Mouse (Mus musculus): ENCODE results near the gene Ggnbp2. TPM values are rescaled to one million over a fixed set of nuclear protein-coding genes. Genes with fewer than 3 reads are reported as not detected.

Ggnbp2 gene
- polyA plus RNA-seq, 2 experiments = 48.5 to 63.7 TPM

DNA sequence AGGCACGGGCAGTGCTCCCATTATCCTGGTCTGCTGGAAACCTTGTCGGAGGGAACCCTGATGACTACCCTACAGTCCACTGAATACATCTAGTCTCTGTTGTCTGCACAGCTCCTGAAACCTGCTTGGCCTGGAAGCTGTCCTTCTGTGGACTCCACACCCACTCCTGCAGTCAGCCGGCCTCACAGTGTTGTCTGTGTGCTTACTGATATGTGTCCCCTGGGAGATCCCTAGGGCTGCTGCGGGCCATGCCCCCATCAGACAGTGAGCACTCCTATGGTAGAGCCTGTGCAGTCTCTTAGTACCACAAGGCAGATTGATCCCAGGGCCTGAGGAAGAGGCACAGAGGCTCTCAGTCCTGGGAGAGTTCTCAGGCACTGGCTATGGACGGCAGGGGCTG is 48.1 kb downstream of the Ggnbp2 start:
- DNase-seq (ENCODE audit: low read depth in 3 of 3, low spot score in 3 of 3) = peak; percentile 69 to 73 (median 72)
- H3K27ac ChIP-seq = peak overlapping the region; percentile 99
- peak overlapping the region; percentile 96 for H3K9ac ChIP-seq (replicated peaks)
- H3K4me3 ChIP-seq (ENCODE audit: insufficient read depth in 1 of 2, low read depth in 2 of 2, low read length in 2 of 2) = peak overlapping the region; percentile 79 to 96
- H3K4me1 ChIP-seq (replicated peaks; ENCODE audit: control insufficient read depth in 2 of 2, insufficient read depth in 2 of 2, low read length in 1 of 2) = peaks cover 48 to 66% of the 10 kb centered on the region in 2 experiments
- TF ChIP-seq CTCF (IDR thresholded peaks at IDR 0.05; ENCODE audit: low read depth) = no peak
- peak; percentile 64 for TF ChIP-seq EP300 (IDR thresholded peaks at IDR 0.05; ENCODE audit: low read depth)
- 35% methylated on average over 5 of the region's 5 CpGs for WGBS (ENCODE audit: insufficient replicate concordance)
- H3K36me3 ChIP-seq (replicated peaks; ENCODE audit: control insufficient read depth, insufficient read depth, low read depth) = peaks cover 78% of the 10 kb centered on the region
- H3K27me3 ChIP-seq (ENCODE audit: control insufficient read depth, insufficient read depth, low read length) = no peaks in the 10 kb centered on the region
- H3K9me3 ChIP-seq (ENCODE audit: control insufficient read depth, low read length) = no peaks in the 10 kb centered on the region
- peak overlapping the region; percentile 96 for H3K4me2 ChIP-seq (ENCODE audit: low read depth)
- ATAC-seq (ENCODE audit: insufficient read depth) = peak; percentile 42

DNA sequence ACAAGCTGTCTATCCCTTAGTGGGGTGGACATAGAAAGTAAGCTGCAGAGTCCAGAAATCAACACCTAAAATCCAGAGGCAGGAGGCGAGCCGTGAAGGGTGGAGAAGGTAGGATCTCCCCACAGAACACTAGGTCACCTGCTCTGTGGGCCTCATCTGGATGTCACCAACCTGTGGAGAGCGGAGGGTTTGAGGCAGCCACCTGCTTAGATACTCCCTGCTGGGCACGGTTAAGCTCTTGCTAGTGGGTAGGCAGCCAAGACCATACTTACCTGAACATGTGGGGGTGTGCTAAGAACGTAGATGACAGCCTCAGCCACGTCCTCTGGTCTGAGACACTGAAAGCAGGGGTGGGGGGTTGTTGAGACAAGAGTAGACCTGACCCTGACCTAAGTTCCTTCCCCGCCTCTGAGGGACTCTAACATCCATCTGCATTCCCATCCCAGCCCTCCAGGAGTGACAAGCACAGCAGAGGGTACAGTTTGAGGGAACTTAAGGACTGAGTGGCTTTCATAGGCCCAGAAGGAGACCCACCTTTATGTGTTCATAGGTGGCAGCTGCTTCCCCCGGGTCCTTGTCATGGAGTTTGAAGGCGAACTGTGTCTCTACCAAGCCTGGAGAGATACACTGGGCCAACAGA is 49.4 kb downstream of the Ggnbp2 start:
- no peak for TF ChIP-seq CTCF (IDR thresholded peaks at IDR 0.05; ENCODE audit: low read depth)
- TF ChIP-seq EP300 (IDR thresholded peaks at IDR 0.05; ENCODE audit: low read depth) = no peak
- no peaks in the 10 kb centered on the region for H3K27me3 ChIP-seq (ENCODE audit: control insufficient read depth, insufficient read depth, low read length)
- H3K4me2 ChIP-seq (ENCODE audit: low read depth) = peak overlapping the region; percentile 96
- no peak for DNase-seq (ENCODE audit: low read depth in 3 of 3, low spot score in 3 of 3)
- ATAC-seq (ENCODE audit: insufficient read depth) = no peak
- WGBS (ENCODE audit: insufficient replicate concordance) = 79% methylated on average over 9 of the region's 9 CpGs
- H3K27ac ChIP-seq = peak overlapping the region; percentile 99
- H3K4me3 ChIP-seq (ENCODE audit: insufficient read depth in 1 of 2, low read depth in 2 of 2, low read length in 2 of 2) = peak overlapping the region; percentile 79 to 96
- H3K4me1 ChIP-seq (replicated peaks; ENCODE audit: control insufficient read depth in 2 of 2, insufficient read depth in 2 of 2, low read length in 1 of 2) = peaks cover 48 to 71% of the 10 kb centered on the region in 2 experiments
- H3K36me3 ChIP-seq (replicated peaks; ENCODE audit: control insufficient read depth, insufficient read depth, low read depth) = peaks cover 72% of the 10 kb centered on the region
- no peaks in the 10 kb centered on the region for H3K9me3 ChIP-seq (ENCODE audit: control insufficient read depth, low read length)
- peak overlapping the region; percentile 96 for H3K9ac ChIP-seq (replicated peaks)

DNA sequence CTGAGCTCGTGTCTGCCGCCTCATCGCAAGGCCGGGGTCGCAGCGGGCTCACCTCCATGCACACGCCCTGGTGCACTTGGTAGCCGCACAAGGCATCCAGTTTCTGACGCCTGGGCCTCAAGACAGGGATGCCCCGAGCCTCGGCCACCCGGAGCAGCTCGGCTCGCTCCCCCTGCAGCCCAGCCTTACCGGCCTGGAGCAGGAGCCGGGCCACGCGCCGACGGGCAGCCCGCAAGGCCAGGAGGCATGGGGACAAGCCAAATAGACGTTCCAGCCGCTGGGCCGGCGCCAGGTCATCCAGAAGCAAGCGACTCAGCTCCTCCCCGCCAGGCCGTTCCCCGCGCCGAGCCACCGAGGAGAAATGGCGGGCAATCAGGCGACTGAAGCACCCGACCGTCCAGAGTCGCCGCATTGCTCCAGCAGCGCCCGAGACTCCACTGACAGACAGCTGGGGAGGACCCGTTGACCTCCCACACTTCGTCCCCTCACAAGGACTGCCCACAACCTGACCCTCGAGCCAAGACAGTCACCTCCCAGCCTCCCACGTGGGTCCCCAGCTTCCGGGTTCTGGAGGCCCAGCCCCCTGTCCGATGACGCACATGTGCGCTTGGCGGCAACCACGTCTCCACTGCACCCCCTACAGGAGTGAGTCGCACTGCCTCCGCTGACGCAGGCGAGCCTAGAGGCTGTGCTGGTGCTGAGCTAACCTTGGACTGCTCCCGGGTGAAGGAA is 51.5 kb downstream of the Ggnbp2 start, which contains the start of gene Mrm1:
Mrm1 (minus strand) TSS at position 555 of the 732 bp plus-strand sequence.
- TF ChIP-seq EP300 (IDR thresholded peaks at IDR 0.05; ENCODE audit: low read depth) = peak; percentile 60; the same call in 1 of the 2 replicates
- peak; percentile 99 for TF ChIP-seq CTCF (IDR thresholded peaks at IDR 0.05; ENCODE audit: low read depth)
- no peaks in the 10 kb centered on the region for H3K27me3 ChIP-seq (ENCODE audit: control insufficient read depth, insufficient read depth, low read length)
- peak within 1 kb of the TSS; percentile 77 to 96 for H3K4me3 ChIP-seq (ENCODE audit: insufficient read depth in 1 of 2, low read depth in 2 of 2, low read length in 2 of 2)
- H3K9me3 ChIP-seq (ENCODE audit: control insufficient read depth, low read length) = no peaks in the 10 kb centered on the region
- H3K4me1 ChIP-seq (replicated peaks; ENCODE audit: control insufficient read depth in 2 of 2, insufficient read depth in 2 of 2, low read length in 1 of 2) = peaks cover 33 to 50% of the 10 kb centered on the region in 2 experiments
- H3K27ac ChIP-seq = peak within 1 kb of the TSS; percentile 99
- ATAC-seq (ENCODE audit: insufficient read depth) (peak; percentile 63), DNase-seq (ENCODE audit: low read depth in 3 of 3, low spot score in 3 of 3) (peak; percentile 90 to 91 (median 91))
- peak within 1 kb of the TSS; percentile 96 for H3K9ac ChIP-seq (replicated peaks)
- under 1% methylated on average over 55 of the region's 55 CpGs for WGBS (ENCODE audit: insufficient replicate concordance)
- H3K4me2 ChIP-seq (ENCODE audit: low read depth) = peak within 1 kb of the TSS; percentile 96
- H3K36me3 ChIP-seq (replicated peaks; ENCODE audit: control insufficient read depth, insufficient read depth, low read depth) = peaks cover 52% of the 10 kb centered on the region

DNA sequence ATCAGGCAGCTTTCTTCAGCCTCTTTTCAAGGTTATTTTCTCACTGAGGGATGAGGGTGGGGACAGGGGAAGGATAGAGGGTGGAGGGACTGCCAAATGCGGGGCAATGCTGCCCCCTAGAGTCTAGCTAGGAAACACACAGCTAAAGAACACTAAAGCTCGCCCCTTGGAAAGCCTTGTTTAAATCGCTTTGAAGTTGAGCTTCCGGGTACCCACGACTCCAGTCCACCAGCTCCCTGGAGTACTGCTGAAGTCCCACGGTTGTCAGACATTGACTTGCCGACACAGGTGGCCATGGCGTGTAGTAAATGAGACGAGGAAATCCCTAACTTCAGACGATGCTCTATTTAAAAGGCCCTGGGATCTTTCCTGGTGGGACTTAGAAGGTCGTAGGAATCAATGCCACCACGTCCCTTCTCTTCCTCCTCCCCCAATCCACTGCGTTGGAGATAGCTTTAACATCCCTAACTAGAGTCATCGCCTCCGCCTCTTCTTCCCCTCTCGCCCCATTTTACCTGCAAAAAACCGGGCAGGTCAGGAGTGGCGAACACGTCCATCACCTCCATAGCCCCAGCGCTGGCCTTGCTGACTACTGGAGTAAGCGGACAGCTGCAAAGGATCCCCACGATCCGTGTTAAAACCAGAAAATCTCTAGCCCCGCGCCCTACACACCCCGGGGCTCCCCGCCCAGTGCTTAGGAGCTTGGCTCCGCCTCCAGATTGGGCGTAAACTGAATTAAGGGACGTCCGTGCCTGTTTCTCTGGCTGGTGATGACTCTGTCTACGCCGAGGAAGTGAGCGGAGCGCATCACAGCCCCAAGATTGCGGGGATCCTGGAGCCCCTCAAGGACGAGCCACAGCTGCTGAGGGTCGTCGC is 52.3 kb downstream of the Ggnbp2 start:
- DNase-seq (ENCODE audit: low read depth in 3 of 3, low spot score in 3 of 3) = peak; percentile 79 to 87 (median 86)
- peak overlapping the region; percentile 96 for H3K4me2 ChIP-seq (ENCODE audit: low read depth)
- no peaks in the 10 kb centered on the region for H3K9me3 ChIP-seq (ENCODE audit: control insufficient read depth, low read length)
- WGBS (ENCODE audit: insufficient replicate concordance) = under 1% methylated on average over 39 of the region's 39 CpGs
- H3K27me3 ChIP-seq (ENCODE audit: control insufficient read depth, insufficient read depth, low read length) = no peaks in the 10 kb centered on the region
- ATAC-seq (ENCODE audit: insufficient read depth) = peak; percentile 48
- H3K36me3 ChIP-seq (replicated peaks; ENCODE audit: control insufficient read depth, insufficient read depth, low read depth) = peaks cover 52% of the 10 kb centered on the region
- peaks cover 29 to 46% of the 10 kb centered on the region in 2 experiments for H3K4me1 ChIP-seq (replicated peaks; ENCODE audit: control insufficient read depth in 2 of 2, insufficient read depth in 2 of 2, low read length in 1 of 2)
- peak overlapping the region; percentile 77 to 96 for H3K4me3 ChIP-seq (ENCODE audit: insufficient read depth in 1 of 2, low read depth in 2 of 2, low read length in 2 of 2)
- peak overlapping the region; percentile 99 for H3K27ac ChIP-seq
- H3K9ac ChIP-seq (replicated peaks) = peak overlapping the region; percentile 96
- TF ChIP-seq CTCF (IDR thresholded peaks at IDR 0.05; ENCODE audit: low read depth) = peak; percentile 87
- TF ChIP-seq EP300 (IDR thresholded peaks at IDR 0.05; ENCODE audit: low read depth) = no peak; the same call in 1 of the 2 replicates
